Comparison of ENCODE assay signal across 7 mouse cellular contexts in the genomic region with DNA sequence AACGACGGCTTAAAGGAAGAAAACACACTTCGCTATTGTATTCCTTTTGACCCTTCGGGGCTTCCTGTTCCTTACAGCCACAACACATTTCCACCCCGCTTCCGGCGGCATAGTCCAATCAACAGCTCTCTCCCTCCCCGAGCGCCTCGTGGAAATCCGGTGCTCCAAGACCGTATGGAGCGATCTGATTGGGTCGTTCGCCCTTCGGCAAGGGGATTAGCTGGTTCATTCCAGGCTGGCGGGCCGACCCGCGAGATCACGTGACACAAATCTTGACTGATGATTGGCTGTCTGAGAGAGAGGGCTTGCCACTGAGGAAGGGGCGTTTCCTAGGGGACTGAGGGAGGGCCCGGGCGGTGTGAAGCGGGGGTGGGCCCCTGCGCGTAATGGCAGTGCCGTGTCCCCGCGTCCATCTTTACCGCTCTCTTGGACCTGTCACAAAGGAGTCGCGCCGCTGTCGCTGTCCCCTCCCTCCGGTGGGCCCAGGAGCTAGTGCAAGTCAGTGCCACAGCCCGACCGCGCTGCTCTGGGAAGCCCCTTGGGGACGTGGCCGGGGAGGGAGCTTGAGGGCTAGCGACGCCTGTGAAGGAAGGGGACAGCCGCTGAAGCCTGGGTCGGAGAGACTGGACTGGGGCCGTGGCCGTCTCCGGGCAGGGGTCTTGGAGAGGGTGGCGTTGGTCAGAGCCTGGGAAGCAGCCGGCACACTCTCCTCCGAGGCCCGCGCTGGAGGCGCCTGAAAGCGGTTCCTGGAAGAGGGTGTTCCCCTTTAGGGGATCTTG. TPM values are rescaled to one million over a fixed set of nuclear protein-coding genes. Genes with fewer than 3 reads are reported as not detected.
DNase-seq lines count a peak whose midpoint lies in the region; ATAC-seq lines count a peak whose summit lies in the region.

A gene (plus strand): TSS at position 331 of the 779 bp plus-strand sequence.
A gene (minus strand): TSS at position 391 of the 779 bp plus-strand sequence.

- H3K27me3 ChIP-seq in intestine, embryonic 15.5 days (replicated peaks): no peaks in the 10 kb centered on the region
- H3K27me3 ChIP-seq in midbrain, embryonic 10.5 days (ENCODE audit: low read depth, poor library complexity, severe bottlenecking): no peaks in the 10 kb centered on the region

- peak within 1 kb of the TSS; percentile 95 for H3K9ac ChIP-seq in intestine, embryonic 15.5 days

- no peaks in the 10 kb centered on the region for H3K9me3 ChIP-seq in intestine, embryonic 15.5 days
- no peaks in the 10 kb centered on the region for H3K9me3 ChIP-seq in midbrain, embryonic 10.5 days (replicated peaks)

- peak; percentile 100 for DNase-seq in adrenal gland, adult 2 months
- peak; percentile 99 for DNase-seq in embryo, embryonic 11.5 days (ENCODE audit: low read depth, low spot score)
- peak; percentile 97 to 99 for DNase-seq in gastrocnemius, postnatal 36 days
- peak; percentile 100 for DNase-seq in left cerebral cortex, postnatal 25 days (ENCODE audit: low spot score in 2 of 2)
- DNase-seq in midbrain, embryonic 10.5 days (ENCODE audit: low spot score): peak; percentile 100
- peak; percentile 96 for DNase-seq in right cerebral cortex, postnatal 4 days

- ATAC-seq in intestine, embryonic 15.5 days: peak; percentile 100

- peaks cover 10% of the 10 kb centered on the region for H3K4me1 ChIP-seq in intestine, embryonic 15.5 days (replicated peaks)
- peaks cover 31% of the 10 kb centered on the region for H3K4me1 ChIP-seq in midbrain, embryonic 10.5 days

- intact Hi-C loops in gastrocnemius, postnatal 36 days (cut with DNase I): no loop called here
- intact Hi-C loops in left cerebral cortex, postnatal 25 days (cut with DNase I): loop anchor here (2.0 to 5.0 kb wide), 2 partner anchors 66 to 101 kb away; a partner anchor contains a TSS

- peak within 1 kb of the TSS; percentile 87 for H3K27ac ChIP-seq in intestine, embryonic 15.5 days
- H3K27ac ChIP-seq in midbrain, embryonic 10.5 days (replicated peaks): peak within 1 kb of the TSS; percentile 96

- H3K36me3 ChIP-seq in intestine, embryonic 15.5 days: no peaks in the 10 kb centered on the region
- H3K36me3 ChIP-seq in midbrain, embryonic 10.5 days: peaks cover 3% of the 10 kb centered on the region; the same call in 1 of the 2 replicates

- WGBS in intestine, embryonic 15.5 days: under 1% methylated on average over 54 of the region's 55 CpGs
- WGBS in midbrain, embryonic 10.5 days: under 1% methylated on average over 55 of the region's 55 CpGs

- peak within 1 kb of the TSS; percentile 91 for H3K4me3 ChIP-seq in intestine, embryonic 15.5 days (replicated peaks)
- H3K4me3 ChIP-seq in midbrain, embryonic 10.5 days: peak within 1 kb of the TSS; percentile 98

- H3K4me2 ChIP-seq in intestine, embryonic 15.5 days (replicated peaks): peak within 1 kb of the TSS; percentile 87

RNA-seq across cellular contexts. Expression of the first gene that starts in this region (rescaled TPM):
- 10 to 100 TPM; 18.6 to 25.3 TPM for total RNA-seq in adrenal gland, adult 2 months (2021)
- polyA plus RNA-seq in adrenal gland, adult 2 months (2012; rRNA removed): 3.7 and 4.0 TPM in 2 replicates
- 1 to 10 TPM; 7.3 to 9.3 TPM for total RNA-seq in gastrocnemius, postnatal 36 days (2021)
- 28.1 and 28.3 TPM in 2 replicates for polyA plus RNA-seq in intestine, embryonic 15.5 days (2015; fragmentation: Nextera tagmentation; extraction: Ambion mirVana)
- total RNA-seq in left cerebral cortex, postnatal 25 days (2021): 10 to 100 TPM; 26.6 to 30.3 TPM
- polyA plus RNA-seq in midbrain, embryonic 10.5 days (2016; fragmentation: Nextera tagmentation; extraction: Ambion mirVana): 45.2 and 49.5 TPM in 2 replicates

RNA-seq across cellular contexts. Expression of the second gene that starts in this region (rescaled TPM):
- total RNA-seq in adrenal gland, adult 2 months (2021): 10 to 100 TPM; 37.2 to 48.4 TPM
- polyA plus RNA-seq in adrenal gland, adult 2 months (2012; rRNA removed): 20.5 and 31.9 TPM in 2 replicates
- total RNA-seq in gastrocnemius, postnatal 36 days (2021): 10 to 100 TPM; 16.2 to 20.1 TPM
- 57.9 and 62.2 TPM in 2 replicates for polyA plus RNA-seq in intestine, embryonic 15.5 days (2015; fragmentation: Nextera tagmentation; extraction: Ambion mirVana)
- total RNA-seq in left cerebral cortex, postnatal 25 days (2021): 10 to 100 TPM; 37.2 to 44.9 TPM
- polyA plus RNA-seq in midbrain, embryonic 10.5 days (2016; fragmentation: Nextera tagmentation; extraction: Ambion mirVana): 91.8 and 98.8 TPM in 2 replicates

Comparison
In these comparisons a context has a peak if more than half of its experiments do, and no peak if none do; other contexts are left out.
1. Peak in every context shown above with its lines: DNase-seq, ATAC-seq, H3K4me3 ChIP-seq and H3K27ac ChIP-seq.